Mouse (Mus musculus) lung, postnatal 0 days (tissue): Measurements from ENCODE around the gene Strap. TPM values are rescaled to one million over a fixed set of nuclear protein-coding genes. Genes with fewer than 3 reads are reported as not detected.

Source experiments
- ATAC-seq: fragments of 200-750 bp; cut with Nextera tagmentation; 2 replicates; pipeline ENCODE4 v1.8.0; 2017; ENCODE audit warnings: moderate library complexity
- DNase-seq: peaks from one replicate; pipeline ENCODE4 v3.0.0-alpha.2; 2016; ENCODE audit warnings: low spot score
- H3K27ac ChIP-seq: fragments of 300-500 bp; sonication (generic); 2 replicates; pipeline ENCODE4 v1.5.1; 2014; ENCODE audit warnings: antibody characterized with exemption, mild to moderate bottlenecking, low read length, mixed read lengths
- H3K27me3 ChIP-seq: fragments of 300-500 bp; sonication (generic); replicated peaks from 2 replicates; pipeline ENCODE4 v1.6.1; 2014; ENCODE audit warnings: low read length, mixed read lengths; ENCODE audit not compliant: insufficient read depth
- H3K36me3 ChIP-seq: fragments of 300-500 bp; sonication (generic); 2 replicates; pipeline ENCODE4 v1.6.1; 2014; ENCODE audit warnings: low read length, mixed read lengths; ENCODE audit not compliant: insufficient read depth
- H3K4me1 ChIP-seq: fragments of 300-500 bp; sonication (generic); 2 replicates; pipeline ENCODE4 v1.6.1; 2014; ENCODE audit warnings: antibody characterized with exemption, low read depth, low read length, mixed read lengths; ENCODE audit not compliant: insufficient read depth
- H3K4me2 ChIP-seq: fragments of 300-500 bp; sonication (generic); replicated peaks from 2 replicates; pipeline ENCODE4 v1.6.1; 2014; ENCODE audit warnings: low read depth, mild to moderate bottlenecking, low read length, moderate library complexity, mixed read lengths
- H3K4me3 ChIP-seq: fragments of 300-500 bp; sonication (generic); 2 replicates; pipeline ENCODE4 v1.5.1; 2014; ENCODE audit warnings: low read depth, low read length
- H3K9ac ChIP-seq: fragments of 300-500 bp; sonication (generic); replicated peaks from 2 replicates; pipeline ENCODE4 v1.6.1; 2014; ENCODE audit warnings: low read depth, mild to moderate bottlenecking
- H3K9me3 ChIP-seq: fragments of 300-500 bp; sonication (generic); 2 replicates; pipeline ENCODE4 v1.6.1; 2016; ENCODE audit warnings: low read length, mixed read lengths
- CTCF ChIP-seq: IDR thresholded peaks from 2 replicates; pipeline ENCODE4 v1.5.1; 2016; ENCODE audit warnings: antibody characterized with exemption, mild to moderate bottlenecking
- EP300 ChIP-seq: IDR thresholded peaks from 2 replicates; pipeline ENCODE4 v1.6.1; 2016; ENCODE audit warnings: antibody characterized with exemption, mild to moderate bottlenecking, control low read depth
- WGBS: fragments of 180-500 bp; shearing (Covaris S2); extraction: QIAGEN DNeasy Blood & Tissue Kit; methylation state at CpG from one replicate; pipeline ENCODE4 v1.1.7; 2014; 5-methylcytosine and 5-hydroxymethylcytosine counted together
- polyA plus RNA-seq: library from polyadenylated mRNA; unstranded; fragments of >200 nt; fragmentation: Nextera tagmentation; extraction: Ambion mirVana; gene quantifications from 2 replicates; pipeline ENCODE4 v1.2.1, GENCODE M21; 2015

Strap gene
- polyA plus RNA-seq, 1 experiment from 2014 or later: 68.5 TPM

- no peaks in the 10 kb centered on the region for H3K36me3 ChIP-seq
- H3K4me1 ChIP-seq: no peaks in the 10 kb centered on the region
- no peak for ATAC-seq
- DNase-seq: no peak
- H3K4me3 ChIP-seq: no peak overlapping the region
- 84% methylated on average over 8 of the region's 8 CpGs for WGBS
- TF ChIP-seq CTCF: no peak
- no peak for TF ChIP-seq EP300
- H3K27ac ChIP-seq: no peak overlapping the region
- H3K9ac ChIP-seq: no peak overlapping the region
- H3K27me3 ChIP-seq: no peaks in the 10 kb centered on the region
- no peaks in the 10 kb centered on the region for H3K9me3 ChIP-seq
- H3K4me2 ChIP-seq: no peak overlapping the region
These were observed 39.8 kb upstream of the Strap start for GRCm38 (mm10) chr6:137695046-137695445.

GRCm38 (mm10) chr6:137696445-137697204 lies 38.3 kb upstream of the Strap start:
- H3K4me1 ChIP-seq: no peaks in the 10 kb centered on the region
- WGBS: 41% methylated on average over 8 of the region's 8 CpGs
- TF ChIP-seq CTCF (no peak), EP300 (no peak)
- ATAC-seq: peak; percentile 25; the same call in 1 of the 2 replicates
- no peaks in the 10 kb centered on the region for H3K9me3 ChIP-seq
- no peak overlapping the region for H3K4me2 ChIP-seq
- H3K27ac ChIP-seq: no peak overlapping the region
- H3K9ac ChIP-seq: no peak overlapping the region
- H3K27me3 ChIP-seq: no peaks in the 10 kb centered on the region
- no peaks in the 10 kb centered on the region for H3K36me3 ChIP-seq
- DNase-seq: peak; percentile 46
- no peak overlapping the region for H3K4me3 ChIP-seq

DNA sequence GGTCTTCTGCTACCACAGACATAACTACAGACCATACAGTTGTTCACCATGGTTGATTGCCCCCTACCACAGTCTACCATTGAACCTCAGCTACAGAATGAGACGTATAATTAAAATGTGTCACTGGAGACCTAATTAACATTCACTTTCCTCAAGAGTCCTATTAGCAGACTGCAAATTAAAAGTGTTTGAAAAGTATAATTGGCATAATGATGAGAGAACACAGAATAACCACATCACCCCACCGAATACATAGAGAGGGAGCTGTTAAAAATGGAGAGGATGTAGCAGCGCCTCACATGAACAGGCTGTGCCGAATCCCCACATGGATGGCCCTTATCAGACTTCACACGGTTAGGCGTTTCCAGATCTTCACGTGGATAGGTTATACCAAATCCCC lies 35.4 kb upstream of the Strap start:
- H3K9ac ChIP-seq: no peak overlapping the region
- ATAC-seq: no peak
- DNase-seq: no peak
- TF ChIP-seq EP300 (no peak), CTCF (no peak)
- 86% methylated on average over 7 of the region's 7 CpGs for WGBS
- no peak overlapping the region for H3K4me2 ChIP-seq
- no peaks in the 10 kb centered on the region for H3K4me1 ChIP-seq
- H3K36me3 ChIP-seq: no peaks in the 10 kb centered on the region
- no peaks in the 10 kb centered on the region for H3K27me3 ChIP-seq
- H3K9me3 ChIP-seq: no peaks in the 10 kb centered on the region
- H3K27ac ChIP-seq: no peak overlapping the region
- H3K4me3 ChIP-seq: no peak overlapping the region

- Histone ChIP-seq H3K4me2 (no peak overlapping the region), H3K27me3 (no peaks in the 10 kb centered on the region), H3K4me3 (no peak overlapping the region), H3K36me3 (no peaks in the 10 kb centered on the region), H3K27ac (no peak overlapping the region), H3K9me3 (no peaks in the 10 kb centered on the region), H3K9ac (no peak overlapping the region), H3K4me1 (no peaks in the 10 kb centered on the region)
- no peak for ATAC-seq
- 77% methylated on average over 3 of the region's 3 CpGs for WGBS
- DNase-seq: no peak
- TF ChIP-seq CTCF (no peak), EP300 (no peak)
These were observed 32.7 kb upstream of the Strap start for GRCm38 (mm10) chr6:137702186-137702585.

GRCm38 (mm10) chr6:137702918-137703317 lies 32.0 kb upstream of the Strap start:
- no peak overlapping the region for H3K4me3 ChIP-seq
- 16% methylated on average over 4 of the region's 4 CpGs for WGBS
- no peaks in the 10 kb centered on the region for H3K9me3 ChIP-seq
- no peak overlapping the region for H3K4me2 ChIP-seq
- no peaks in the 10 kb centered on the region for H3K27me3 ChIP-seq
- peak; percentile 48 for ATAC-seq
- H3K36me3 ChIP-seq: no peaks in the 10 kb centered on the region
- H3K4me1 ChIP-seq: no peaks in the 10 kb centered on the region
- peak; percentile 66 for DNase-seq
- H3K27ac ChIP-seq: no peak overlapping the region
- H3K9ac ChIP-seq: no peak overlapping the region
- TF ChIP-seq EP300 (peak; percentile 64), CTCF (no peak)

DNA sequence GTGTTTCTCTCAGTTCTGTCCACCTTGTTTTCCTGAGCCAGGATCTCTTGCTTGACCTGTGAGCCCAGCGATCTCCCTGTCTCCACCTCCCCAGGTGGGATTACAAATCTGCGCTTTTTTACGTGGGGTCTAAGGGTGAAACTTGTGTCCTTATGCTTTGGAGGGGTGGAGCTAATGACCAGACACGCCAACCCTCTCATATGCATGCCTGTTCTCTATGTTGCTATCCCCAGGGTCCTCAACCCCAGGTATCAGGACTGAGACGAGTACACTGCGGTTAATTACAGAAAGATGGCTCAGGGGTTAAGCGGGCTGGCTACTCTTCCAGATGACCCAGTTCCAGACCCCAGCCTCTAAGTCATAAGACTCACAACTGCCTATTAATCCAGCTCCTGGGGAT lies 31.4 kb upstream of the Strap start:
- Histone ChIP-seq H3K9ac (no peak overlapping the region), H3K36me3 (no peaks in the 10 kb centered on the region), H3K27ac (no peak overlapping the region), H3K4me3 (no peak overlapping the region), H3K4me1 (no peaks in the 10 kb centered on the region), H3K4me2 (no peak overlapping the region), H3K27me3 (no peaks in the 10 kb centered on the region), H3K9me3 (no peaks in the 10 kb centered on the region)
- ATAC-seq (no peak), DNase-seq (no peak)
- TF ChIP-seq EP300 (no peak), CTCF (no peak)
- WGBS: 79% methylated on average over 7 of the region's 7 CpGs
